Mouse (Mus musculus) limb, embryonic 12.5 days (tissue): ENCODE measurements at regions not wholly inside any gene's neighbourhood (a gene's known extent, or its start where the extent isn't known, plus 50 kb on each side); places are given as distances from the start of the nearest gene placed in this dataset.
A peak's percentile ranks its signal among the peaks of the same experiment; 100 is the strongest.

Experiments used
- ATAC-seq: fragments of 200-750 bp; cut with Nextera tagmentation; 2 replicates; pipeline ENCODE4 v1.8.0; 2017; ENCODE audit warnings: low read depth, moderate TSS enrichment; ENCODE audit not compliant: insufficient number of reproducible peaks, insufficient read depth, low FRiP score, low TSS enrichment
- H3K27ac ChIP-seq: fragments of 300-500 bp; sonication (generic); 2 replicates; pipeline ENCODE4 v1.5.1; 2016; ENCODE audit warnings: mild to moderate bottlenecking, moderate library complexity
- H3K27me3 ChIP-seq: fragments of 300-500 bp; sonication (generic); 2 replicates; pipeline ENCODE4 v1.6.1; 2016; ENCODE audit warnings: mild to moderate bottlenecking, moderate library complexity
- H3K36me3 ChIP-seq: fragments of 300-500 bp; sonication (generic); 2 replicates; pipeline ENCODE4 v1.6.1; 2016; ENCODE audit warnings: mild to moderate bottlenecking, moderate library complexity
- H3K4me1 ChIP-seq: fragments of 300-500 bp; sonication (generic); replicated peaks from 2 replicates; pipeline ENCODE4 v1.6.1; 2016
- H3K4me2 ChIP-seq: fragments of 300-500 bp; sonication (generic); 2 replicates; pipeline ENCODE4 v1.6.1; 2016; ENCODE audit warnings: mild to moderate bottlenecking, moderate library complexity
- H3K4me3 ChIP-seq: fragments of 300-500 bp; sonication (generic); replicated peaks from 2 replicates; pipeline ENCODE4 v1.5.1; 2016; ENCODE audit warnings: mild to moderate bottlenecking
- H3K9ac ChIP-seq: fragments of 300-500 bp; sonication (generic); replicated peaks from 2 replicates; pipeline ENCODE4 v1.6.1; 2016; ENCODE audit warnings: mild to moderate bottlenecking, moderate library complexity
- H3K9me3 ChIP-seq: fragments of 300-500 bp; sonication (generic); 2 replicates; pipeline ENCODE4 v1.6.1; 2016; ENCODE audit warnings: mild to moderate bottlenecking, moderate library complexity
- WGBS: fragments of 180-500 bp; shearing (Covaris S2); methylation state at CpG from one replicate; pipeline ENCODE4 v1.1.7; 2016; 5-methylcytosine and 5-hydroxymethylcytosine counted together

DNA sequence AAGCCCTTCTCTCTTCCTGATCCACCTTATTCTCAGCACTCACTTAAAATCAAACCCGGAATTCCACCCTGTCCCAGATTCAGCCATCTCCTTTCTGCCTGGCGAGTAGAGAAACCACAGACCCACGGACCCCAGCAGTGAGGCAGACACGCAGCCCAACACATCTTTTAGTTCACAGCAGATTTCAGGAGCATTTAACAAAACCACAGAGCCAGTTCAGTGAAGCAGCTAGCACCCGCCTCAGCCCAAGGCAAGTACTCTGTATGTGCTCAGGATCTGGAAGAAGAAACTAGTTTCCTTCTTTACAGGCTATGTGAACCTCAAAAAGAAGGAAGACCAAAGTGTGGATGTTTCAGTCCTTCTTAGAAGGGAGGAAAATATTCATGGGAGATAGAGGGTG is 560.6 kb downstream of the Nyap2 start:
- H3K9ac ChIP-seq = no peak overlapping the region
- no peaks in the 10 kb centered on the region for H3K27me3 ChIP-seq
- H3K4me1 ChIP-seq = no peaks in the 10 kb centered on the region
- 85% methylated on average over 5 of the region's 5 CpGs for whole genome bisulfite sequencing
- H3K36me3 ChIP-seq = no peaks in the 10 kb centered on the region
- H3K27ac ChIP-seq = no peak overlapping the region
- no peak for ATAC-seq
- no peaks in the 10 kb centered on the region for H3K9me3 ChIP-seq
- H3K4me2 ChIP-seq = no peak overlapping the region
- no peak overlapping the region for H3K4me3 ChIP-seq

- Histone ChIP-seq H3K4me3 (no peak overlapping the region), H3K4me2 (no peak overlapping the region), H3K36me3 (no peaks in the 10 kb centered on the region), H3K27me3 (no peaks in the 10 kb centered on the region), H3K9me3 (no peaks in the 10 kb centered on the region), H3K4me1 (no peaks in the 10 kb centered on the region), H3K27ac (no peak overlapping the region), H3K9ac (no peak overlapping the region)
- no peak for ATAC-seq
- 90% methylated on average over 9 of the region's 9 CpGs for WGBS
Observed at GRCm38 (mm10) chr1:81652990-81653717, 576.4 kb downstream of the Nyap2 start.

- no peak for ATAC-seq
- 42% methylated on average over 4 of the region's 4 CpGs for WGBS
Observed at GRCm38 (mm10) chr1:81661245-81661644, 571.7 kb upstream of the Gm9747 start.

GRCm38 (mm10) chr1:81671142-81671541 is 561.8 kb upstream of the Gm9747 start:
- Histone ChIP-seq H3K9ac (no peak overlapping the region), H3K36me3 (no peaks in the 10 kb centered on the region), H3K27me3 (no peaks in the 10 kb centered on the region), H3K4me1 (no peaks in the 10 kb centered on the region), H3K4me3 (no peak overlapping the region), H3K9me3 (no peaks in the 10 kb centered on the region), H3K27ac (no peak overlapping the region), H3K4me2 (no peak overlapping the region)
- ATAC-seq = no peak
- WGBS = 84% methylated on average over 2 of the region's 2 CpGs

More at GRCm38 (mm10) chr1:81661245-81661644, 571.7 kb upstream of the Gm9747 start:
- Histone ChIP-seq H3K27ac (no peak overlapping the region), H3K4me3 (no peak overlapping the region), H3K9ac (no peak overlapping the region), H3K36me3 (no peaks in the 10 kb centered on the region), H3K4me1 (no peaks in the 10 kb centered on the region), H3K27me3 (no peaks in the 10 kb centered on the region), H3K9me3 (no peaks in the 10 kb centered on the region), H3K4me2 (no peak overlapping the region)

GRCm38 (mm10) chr1:81671725-81672124 is 561.2 kb upstream of the Gm9747 start:
- Histone ChIP-seq H3K36me3 (no peaks in the 10 kb centered on the region), H3K4me2 (no peak overlapping the region), H3K4me1 (no peaks in the 10 kb centered on the region), H3K9me3 (no peaks in the 10 kb centered on the region), H3K27me3 (no peaks in the 10 kb centered on the region), H3K9ac (no peak overlapping the region), H3K4me3 (no peak overlapping the region), H3K27ac (no peak overlapping the region)
- no peak for ATAC-seq
- WGBS = 84% methylated on average over 3 of the region's 3 CpGs

DNA sequence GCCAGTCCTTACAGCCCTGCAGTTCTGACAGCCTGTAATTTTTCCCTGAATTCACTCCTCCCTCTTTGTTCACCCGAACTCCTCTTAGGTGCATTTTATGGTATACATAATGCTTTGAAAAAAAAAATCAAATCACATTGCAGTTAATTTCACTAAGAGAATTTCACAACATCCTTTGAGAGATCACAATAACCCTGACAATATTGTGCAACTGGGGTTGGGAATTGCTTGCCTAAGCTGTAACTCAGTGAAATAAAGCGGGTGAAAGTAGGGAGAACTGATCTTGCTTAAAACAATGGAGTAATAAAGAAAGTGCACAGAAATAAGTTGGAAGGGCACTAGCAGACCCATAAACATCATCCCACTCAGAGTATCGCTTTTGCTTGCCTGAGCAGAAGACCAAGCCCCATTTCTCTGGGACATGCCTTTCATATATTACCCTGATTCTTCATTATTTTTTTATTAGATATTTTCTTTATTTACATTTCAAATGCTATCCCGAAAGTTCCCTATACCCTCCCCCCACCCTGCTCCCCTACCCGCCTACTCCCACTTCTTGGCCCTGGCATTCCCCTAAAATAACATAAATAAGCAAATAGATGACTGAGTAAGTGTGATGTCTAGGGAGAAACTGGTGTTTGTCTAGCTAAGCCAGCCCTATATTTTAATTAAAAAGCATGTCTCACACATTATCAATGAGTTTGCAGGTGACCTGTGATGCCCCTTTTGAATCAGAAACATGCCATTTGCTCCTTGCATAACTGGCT is 557.2 kb upstream of the Gm9747 start:
- no peak overlapping the region for H3K4me2 ChIP-seq
- no peaks in the 10 kb centered on the region for H3K4me1 ChIP-seq
- H3K27ac ChIP-seq = no peak overlapping the region
- WGBS = 79% methylated on average over 5 of the region's 5 CpGs
- H3K27me3 ChIP-seq = no peaks in the 10 kb centered on the region
- no peak for ATAC-seq
- no peaks in the 10 kb centered on the region for H3K36me3 ChIP-seq
- no peak overlapping the region for H3K9ac ChIP-seq
- no peak overlapping the region for H3K4me3 ChIP-seq
- no peaks in the 10 kb centered on the region for H3K9me3 ChIP-seq

GRCm38 (mm10) chr1:81677768-81678400 is 555.0 kb upstream of the Gm9747 start:
- Histone ChIP-seq H3K4me2 (no peak overlapping the region), H3K27me3 (no peaks in the 10 kb centered on the region), H3K36me3 (no peaks in the 10 kb centered on the region), H3K9me3 (no peaks in the 10 kb centered on the region), H3K27ac (no peak overlapping the region), H3K9ac (no peak overlapping the region), H3K4me3 (no peak overlapping the region), H3K4me1 (no peaks in the 10 kb centered on the region)
- 45% methylated on average over 1 of the region's 1 CpGs for WGBS
- ATAC-seq = no peak

DNA sequence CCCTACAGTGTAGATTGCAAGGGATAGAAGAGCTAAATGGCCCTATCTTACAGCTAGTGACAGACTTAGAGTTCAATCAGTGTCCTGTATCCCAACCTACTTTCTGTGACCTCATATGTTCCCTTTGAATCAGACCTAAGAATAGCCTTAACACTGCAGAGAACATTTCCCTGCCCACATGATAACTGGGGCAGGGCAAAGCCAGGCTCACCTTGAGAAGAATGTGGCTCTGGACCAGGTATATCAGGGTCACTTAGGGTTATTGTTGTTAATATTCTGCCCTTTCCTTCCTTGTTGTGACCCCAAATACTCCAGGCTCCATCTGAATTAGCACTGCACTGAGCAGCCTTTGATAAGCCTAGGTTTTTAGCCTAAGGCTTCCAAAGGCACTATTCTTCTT is 536.8 kb upstream of the Gm9747 start:
- Histone ChIP-seq H3K27ac (no peak overlapping the region), H3K27me3 (no peaks in the 10 kb centered on the region), H3K9me3 (no peaks in the 10 kb centered on the region), H3K36me3 (no peaks in the 10 kb centered on the region), H3K9ac (no peak overlapping the region), H3K4me2 (no peak overlapping the region), H3K4me3 (no peak overlapping the region), H3K4me1 (no peaks in the 10 kb centered on the region)
- ATAC-seq = no peak

GRCm38 (mm10) chr1:81709169-81709568 is 523.7 kb upstream of the Gm9747 start:
- no peak overlapping the region for H3K27ac ChIP-seq
- H3K4me2 ChIP-seq = no peak overlapping the region
- no peaks in the 10 kb centered on the region for H3K27me3 ChIP-seq
- 91% methylated on average over 4 of the region's 4 CpGs for WGBS
- no peaks in the 10 kb centered on the region for H3K9me3 ChIP-seq
- H3K36me3 ChIP-seq = no peaks in the 10 kb centered on the region
- ATAC-seq = no peak
- no peak overlapping the region for H3K9ac ChIP-seq
- H3K4me1 ChIP-seq = no peaks in the 10 kb centered on the region
- H3K4me3 ChIP-seq = no peak overlapping the region

- Histone ChIP-seq H3K4me2 (no peak overlapping the region), H3K9ac (no peak overlapping the region), H3K4me1 (peaks cover 4% of the 10 kb centered on the region; the same call in 1 of the 2 replicates), H3K27ac (no peak overlapping the region), H3K4me3 (no peak overlapping the region), H3K9me3 (no peaks in the 10 kb centered on the region), H3K36me3 (no peaks in the 10 kb centered on the region), H3K27me3 (no peaks in the 10 kb centered on the region)
- ATAC-seq = no peak
- WGBS = 90% methylated on average over 6 of the region's 6 CpGs
Observed at GRCm38 (mm10) chr1:81717091-81717490, 515.8 kb upstream of the Gm9747 start.

DNA sequence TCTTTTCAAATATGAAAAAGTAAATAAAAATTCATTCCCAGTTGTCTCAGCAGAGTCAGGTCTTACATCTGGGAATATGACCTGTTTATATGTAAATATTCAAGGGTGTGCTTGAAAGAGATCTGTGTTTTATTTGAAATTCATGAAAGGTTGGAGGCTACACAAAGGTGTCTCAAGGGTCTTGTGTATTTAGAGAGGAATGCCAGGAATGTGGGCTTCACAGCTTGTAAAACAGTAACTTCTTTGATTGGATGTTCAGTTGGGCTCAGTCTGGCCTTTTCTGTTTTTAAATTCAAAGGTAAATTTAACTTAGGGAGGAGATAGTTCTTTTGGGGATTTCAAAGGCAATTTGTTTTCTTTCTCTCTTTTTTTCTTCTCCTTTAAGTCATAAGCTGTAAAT is 514.7 kb upstream of the Gm9747 start:
- Histone ChIP-seq H3K9ac (no peak overlapping the region), H3K9me3 (no peaks in the 10 kb centered on the region), H3K27ac (no peak overlapping the region), H3K4me1 (peaks cover 4% of the 10 kb centered on the region; the same call in 1 of the 2 replicates), H3K4me2 (no peak overlapping the region), H3K4me3 (no peak overlapping the region), H3K36me3 (no peaks in the 10 kb centered on the region), H3K27me3 (no peaks in the 10 kb centered on the region)
- ATAC-seq = peak; percentile 31; the same call in 1 of the 2 replicates
